Mouse (Mus musculus) liver, embryonic 15.5 days (tissue): Measurements from ENCODE around the gene Cyp11a1. TPM values are rescaled to one million over a fixed set of nuclear protein-coding genes. Genes with fewer than 3 reads are reported as not detected.

ENCODE experiments used
- ATAC-seq: fragments of 200-750 bp; cut with Nextera tagmentation; 2 replicates; pipeline ENCODE4 v1.8.0; 2017; ENCODE audit warnings: moderate number of reproducible peaks, mild to moderate bottlenecking, moderate library complexity; ENCODE audit not compliant: insufficient read depth
- H3K27ac ChIP-seq: fragments of 300-500 bp; sonication (generic); replicated peaks from 2 replicates; pipeline ENCODE4 v1.5.1; 2015; ENCODE audit warnings: mild to moderate bottlenecking, inconsistent platforms
- H3K27me3 ChIP-seq: fragments of 300-500 bp; sonication (generic); 2 replicates; pipeline ENCODE4 v1.6.1; 2015; ENCODE audit warnings: mild to moderate bottlenecking, inconsistent platforms
- H3K36me3 ChIP-seq: fragments of 300-500 bp; sonication (generic); replicated peaks from 2 replicates; pipeline ENCODE4 v1.6.1; 2015; ENCODE audit warnings: moderate library complexity, mild to moderate bottlenecking, inconsistent platforms
- H3K4me1 ChIP-seq: fragments of 300-500 bp; sonication (generic); replicated peaks from 2 replicates; pipeline ENCODE4 v1.6.1; 2015; ENCODE audit warnings: inconsistent platforms
- H3K4me2 ChIP-seq: fragments of 300-500 bp; sonication (generic); 2 replicates; pipeline ENCODE4 v1.6.1; 2015; ENCODE audit warnings: moderate library complexity, mild to moderate bottlenecking, inconsistent platforms
- H3K4me3 ChIP-seq: fragments of 300-500 bp; sonication (generic); replicated peaks from 2 replicates; pipeline ENCODE4 v1.5.1; 2015; ENCODE audit warnings: mild to moderate bottlenecking, inconsistent platforms
- H3K9ac ChIP-seq: fragments of 300-500 bp; sonication (generic); 2 replicates; pipeline ENCODE4 v1.6.1; 2015; ENCODE audit warnings: moderate library complexity, mild to moderate bottlenecking, inconsistent platforms
- H3K9me3 ChIP-seq: fragments of 300-500 bp; sonication (generic); replicated peaks from 2 replicates; pipeline ENCODE4 v1.6.1; 2016; ENCODE audit warnings: inconsistent platforms
- WGBS: fragments of 180-500 bp; shearing (Covaris S2); methylation state at CpG from one replicate; pipeline ENCODE4 v1.1.7; 2015; ENCODE audit warnings: mixed read lengths; ENCODE audit not compliant: insufficient replicate concordance; 5-methylcytosine and 5-hydroxymethylcytosine counted together
- polyA plus RNA-seq: library from polyadenylated mRNA; unstranded; fragments of >200 nt; fragmentation: Nextera tagmentation; extraction: Ambion mirVana; gene quantifications from 2 replicates; pipeline ENCODE4 v1.2.1, GENCODE M21; 2015

Cyp11a1 gene
- polyA plus RNA-seq, 1 experiment from 2014 or later: 1.3 TPM

- Histone ChIP-seq H3K4me2 (no peak overlapping the region), H3K4me1 (no peaks in the 10 kb centered on the region; the same call in 1 of the 2 replicates), H3K9me3 (no peaks in the 10 kb centered on the region), H3K36me3 (no peaks in the 10 kb centered on the region), H3K27ac (no peak overlapping the region), H3K9ac (no peak overlapping the region), H3K27me3 (no peaks in the 10 kb centered on the region; the same call in 1 of the 2 replicates), H3K4me3 (no peak overlapping the region)
- ATAC-seq: no peak
- 37% methylated on average over 7 of the region's 7 CpGs for WGBS
Observed at GRCm38 (mm10) chr9:58011027-58011426, 4.8 kb downstream of the Cyp11a1 start.

GRCm38 (mm10) chr9:58011552-58011951 is 5.3 kb downstream of the Cyp11a1 start:
- WGBS: 65% methylated on average over 8 of the region's 8 CpGs
- Histone ChIP-seq H3K9me3 (no peaks in the 10 kb centered on the region), H3K4me3 (no peak overlapping the region), H3K27ac (no peak overlapping the region), H3K9ac (no peak overlapping the region), H3K4me1 (no peaks in the 10 kb centered on the region; the same call in 1 of the 2 replicates), H3K4me2 (no peak overlapping the region), H3K27me3 (no peaks in the 10 kb centered on the region; the same call in 1 of the 2 replicates), H3K36me3 (no peaks in the 10 kb centered on the region)
- no peak for ATAC-seq

- H3K36me3 ChIP-seq: no peaks in the 10 kb centered on the region
Observed at GRCm38 (mm10) chr9:58012486-58012885, 6.3 kb downstream of the Cyp11a1 start.

DNA sequence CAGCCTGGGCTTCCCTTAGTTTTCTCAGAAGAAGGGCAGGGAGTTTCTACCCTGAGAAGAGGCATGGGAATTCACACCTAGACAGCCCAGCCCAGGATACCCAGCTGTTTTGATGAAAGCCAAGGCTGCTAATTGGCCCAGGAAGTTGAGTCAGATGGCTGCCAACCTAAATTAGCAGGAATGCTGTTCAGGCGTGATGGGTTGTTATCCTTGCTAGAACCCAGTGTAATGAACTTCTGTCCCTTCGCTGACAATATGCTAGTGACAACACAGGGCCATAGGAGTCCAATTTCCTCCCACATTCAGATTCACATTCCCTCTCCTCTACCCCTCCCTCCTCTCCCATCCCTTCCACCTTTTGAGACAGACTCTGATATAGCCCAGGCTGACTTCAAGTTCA is 6.7 kb downstream of the Cyp11a1 start:
- no peaks in the 10 kb centered on the region for H3K36me3 ChIP-seq
- ATAC-seq: no peak
- no peak overlapping the region for H3K9ac ChIP-seq
- WGBS: 32% methylated on average over 2 of the region's 2 CpGs
- H3K27me3 ChIP-seq: no peaks in the 10 kb centered on the region; the same call in 1 of the 2 replicates
- H3K4me1 ChIP-seq: no peaks in the 10 kb centered on the region; the same call in 1 of the 2 replicates
- no peaks in the 10 kb centered on the region for H3K9me3 ChIP-seq
- H3K4me2 ChIP-seq: no peak overlapping the region
- no peak overlapping the region for H3K27ac ChIP-seq
- H3K4me3 ChIP-seq: no peak overlapping the region

More at GRCm38 (mm10) chr9:58012486-58012885, 6.3 kb downstream of the Cyp11a1 start:
- no peak overlapping the region for H3K4me2 ChIP-seq
- WGBS: 29% methylated on average over 2 of the region's 2 CpGs
- no peak for ATAC-seq
- no peak overlapping the region for H3K4me3 ChIP-seq
- H3K27me3 ChIP-seq: no peaks in the 10 kb centered on the region; the same call in 1 of the 2 replicates
- no peaks in the 10 kb centered on the region; the same call in 1 of the 2 replicates for H3K4me1 ChIP-seq
- no peaks in the 10 kb centered on the region for H3K9me3 ChIP-seq
- H3K27ac ChIP-seq: no peak overlapping the region
- no peak overlapping the region for H3K9ac ChIP-seq

GRCm38 (mm10) chr9:58014393-58015160 is 8.4 kb downstream of the Cyp11a1 start:
- ATAC-seq: no peak
- Histone ChIP-seq H3K27me3 (no peaks in the 10 kb centered on the region; the same call in 1 of the 2 replicates), H3K36me3 (no peaks in the 10 kb centered on the region), H3K9ac (no peak overlapping the region), H3K4me1 (no peaks in the 10 kb centered on the region), H3K4me2 (no peak overlapping the region), H3K4me3 (no peak overlapping the region), H3K27ac (no peak overlapping the region), H3K9me3 (no peaks in the 10 kb centered on the region)
- WGBS: 29% methylated on average over 8 of the region's 8 CpGs

DNA sequence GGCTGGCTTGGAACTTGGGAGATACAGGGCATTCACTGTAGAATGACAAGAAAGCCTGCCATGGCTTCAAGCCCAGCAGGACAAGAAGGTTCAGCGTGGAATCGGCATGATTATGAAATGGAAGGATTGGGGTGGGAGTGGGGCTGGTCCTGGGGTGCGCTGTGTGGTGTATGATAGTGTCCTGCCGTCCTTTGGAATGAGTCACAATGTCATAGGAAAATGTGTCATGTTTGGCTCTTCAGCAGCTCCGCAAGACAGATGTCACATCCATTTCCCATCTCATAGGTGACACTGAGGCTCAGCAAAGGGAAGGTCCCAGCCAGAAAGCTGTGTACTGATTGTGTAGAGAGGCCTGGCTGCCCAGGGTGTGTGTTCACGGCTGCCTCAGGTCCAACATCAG is 9.6 kb downstream of the Cyp11a1 start:
- no peak overlapping the region for H3K9ac ChIP-seq
- WGBS: 67% methylated on average over 6 of the region's 6 CpGs
- H3K4me3 ChIP-seq: no peak overlapping the region
- H3K4me1 ChIP-seq: no peaks in the 10 kb centered on the region
- no peaks in the 10 kb centered on the region; the same call in 1 of the 2 replicates for H3K27me3 ChIP-seq
- no peaks in the 10 kb centered on the region for H3K9me3 ChIP-seq
- H3K27ac ChIP-seq: no peak overlapping the region
- no peak for ATAC-seq
- no peaks in the 10 kb centered on the region for H3K36me3 ChIP-seq
- H3K4me2 ChIP-seq: no peak overlapping the region

DNA sequence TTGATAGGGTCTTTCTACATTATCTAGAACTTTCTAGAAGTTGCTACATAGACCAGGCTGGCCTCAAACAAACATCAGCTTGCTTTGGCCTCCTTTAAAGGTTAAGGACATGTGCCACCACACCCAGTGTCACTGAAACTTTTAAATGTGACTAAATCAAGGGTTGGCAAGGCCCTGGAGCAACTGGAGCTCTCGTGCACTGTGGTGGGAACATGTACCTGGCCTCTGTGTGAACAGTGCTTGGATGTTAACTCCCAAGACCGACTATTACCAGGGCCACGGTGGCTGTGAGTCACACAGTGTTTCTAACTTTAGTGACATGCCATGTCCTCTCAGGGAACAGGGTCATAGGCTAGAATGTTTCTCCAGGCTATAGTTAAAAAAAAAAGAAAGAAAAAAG is 10.8 kb downstream of the Cyp11a1 start:
- H3K4me2 ChIP-seq: no peak overlapping the region
- 61% methylated on average over 3 of the region's 3 CpGs for WGBS
- H3K4me1 ChIP-seq: no peaks in the 10 kb centered on the region
- no peak overlapping the region for H3K4me3 ChIP-seq
- no peak for ATAC-seq
- H3K36me3 ChIP-seq: no peaks in the 10 kb centered on the region
- H3K27me3 ChIP-seq: no peaks in the 10 kb centered on the region; the same call in 1 of the 2 replicates
- no peak overlapping the region for H3K9ac ChIP-seq
- H3K27ac ChIP-seq: no peak overlapping the region
- H3K9me3 ChIP-seq: no peaks in the 10 kb centered on the region

DNA sequence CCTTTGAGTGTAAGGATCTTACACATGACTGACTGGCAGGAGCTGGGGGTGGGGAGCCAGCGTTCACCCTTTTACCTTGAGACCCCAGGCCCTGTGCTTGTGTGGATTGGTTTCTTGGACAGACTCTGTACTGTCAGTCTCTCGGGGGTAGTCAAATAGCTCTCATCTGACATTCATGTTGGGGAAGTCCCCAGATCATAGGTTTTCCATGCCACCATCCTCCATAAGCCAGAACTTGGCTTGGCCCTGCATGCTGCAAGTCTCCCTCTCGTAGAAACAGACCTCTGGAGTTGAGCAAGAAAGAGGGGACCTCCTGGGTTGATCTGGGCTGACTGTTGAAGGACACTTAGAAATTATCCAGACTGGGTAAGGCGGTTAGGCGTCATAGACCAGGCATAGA is 12.2 kb downstream of the Cyp11a1 start:
- WGBS: 62% methylated on average over 5 of the region's 5 CpGs
- Histone ChIP-seq H3K27me3 (no peaks in the 10 kb centered on the region), H3K4me2 (no peak overlapping the region), H3K9me3 (no peaks in the 10 kb centered on the region), H3K27ac (no peak overlapping the region), H3K4me1 (no peaks in the 10 kb centered on the region), H3K36me3 (no peaks in the 10 kb centered on the region), H3K4me3 (no peak overlapping the region), H3K9ac (no peak overlapping the region)
- no peak for ATAC-seq

- H3K9me3 ChIP-seq: no peaks in the 10 kb centered on the region
- H3K27ac ChIP-seq: no peak overlapping the region
- no peaks in the 10 kb centered on the region for H3K27me3 ChIP-seq
- H3K4me1 ChIP-seq: no peaks in the 10 kb centered on the region
- no peaks in the 10 kb centered on the region for H3K36me3 ChIP-seq
- no peak overlapping the region for H3K9ac ChIP-seq
- H3K4me2 ChIP-seq: no peak overlapping the region
- H3K4me3 ChIP-seq: no peak overlapping the region
- ATAC-seq: no peak
- WGBS: 62% methylated on average over 9 of the region's 9 CpGs
Observed at GRCm38 (mm10) chr9:58025995-58026394, 19.8 kb downstream of the Cyp11a1 start.

DNA sequence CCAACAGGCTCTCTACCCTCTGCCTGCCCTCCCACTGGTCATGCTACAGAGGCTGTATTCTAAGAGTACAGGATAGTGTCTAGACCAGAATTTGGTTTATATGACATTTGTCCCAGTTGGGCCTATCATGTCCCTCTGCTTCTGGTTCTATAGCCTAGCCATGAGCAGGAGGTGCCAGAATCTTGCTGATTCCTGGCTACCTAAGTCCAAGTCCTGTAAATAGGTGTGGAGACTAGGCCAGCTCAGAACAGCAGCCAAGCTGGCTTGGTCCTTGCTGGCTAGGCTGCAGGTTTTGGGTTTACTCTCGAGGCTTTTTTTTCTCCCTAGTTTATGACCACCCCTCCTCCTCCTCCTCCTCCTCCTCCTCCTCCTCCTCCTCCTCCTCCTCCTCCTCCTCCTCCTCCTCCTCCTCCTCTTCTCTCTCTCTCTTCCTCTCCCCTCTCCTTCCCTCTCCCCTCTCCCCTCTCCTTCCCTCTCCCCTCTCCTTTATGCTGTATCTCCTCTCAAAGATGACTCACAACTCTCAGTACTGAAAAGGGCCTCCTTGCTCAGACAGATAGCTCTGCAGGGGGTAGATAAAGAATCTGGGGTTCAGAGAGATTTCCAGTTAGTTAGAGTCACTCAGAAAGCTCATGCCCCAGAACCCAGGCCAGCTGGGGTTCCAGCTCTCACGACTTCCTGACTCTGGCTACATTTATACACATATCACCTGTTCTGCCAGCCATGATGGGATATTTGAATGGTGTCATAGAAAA is 21.4 kb downstream of the Cyp11a1 start:
- Histone ChIP-seq H3K27me3 (no peaks in the 10 kb centered on the region), H3K27ac (no peak overlapping the region), H3K9ac (no peak overlapping the region), H3K4me1 (no peaks in the 10 kb centered on the region), H3K9me3 (no peaks in the 10 kb centered on the region), H3K4me2 (no peak overlapping the region), H3K36me3 (no peaks in the 10 kb centered on the region), H3K4me3 (no peak overlapping the region)
- ATAC-seq: no peak
- WGBS: 26% methylated on average over 2 of the region's 2 CpGs

GRCm38 (mm10) chr9:58028841-58029240 is 22.6 kb downstream of the Cyp11a1 start:
- Histone ChIP-seq H3K9me3 (no peaks in the 10 kb centered on the region), H3K27ac (no peak overlapping the region), H3K4me2 (no peak overlapping the region), H3K4me1 (no peaks in the 10 kb centered on the region), H3K27me3 (0 out of 2 replicates have a peak, but pooled peaks cover under 1% of the 10 kb centered on the region), H3K36me3 (no peaks in the 10 kb centered on the region), H3K4me3 (no peak overlapping the region), H3K9ac (no peak overlapping the region)
- no peak for ATAC-seq
- 47% methylated on average over 5 of the region's 5 CpGs for WGBS
